Mouse (Mus musculus) neural tube, embryonic 10.5 days (tissue): ENCODE results near the gene Snx3.

Experiments
- DNase-seq: peaks from one replicate; pipeline ENCODE4 v3.0.0-alpha.2; 2017; ENCODE audit warnings: low spot score; ENCODE audit errors: extremely low spot score

Gene Snx3

DNA sequence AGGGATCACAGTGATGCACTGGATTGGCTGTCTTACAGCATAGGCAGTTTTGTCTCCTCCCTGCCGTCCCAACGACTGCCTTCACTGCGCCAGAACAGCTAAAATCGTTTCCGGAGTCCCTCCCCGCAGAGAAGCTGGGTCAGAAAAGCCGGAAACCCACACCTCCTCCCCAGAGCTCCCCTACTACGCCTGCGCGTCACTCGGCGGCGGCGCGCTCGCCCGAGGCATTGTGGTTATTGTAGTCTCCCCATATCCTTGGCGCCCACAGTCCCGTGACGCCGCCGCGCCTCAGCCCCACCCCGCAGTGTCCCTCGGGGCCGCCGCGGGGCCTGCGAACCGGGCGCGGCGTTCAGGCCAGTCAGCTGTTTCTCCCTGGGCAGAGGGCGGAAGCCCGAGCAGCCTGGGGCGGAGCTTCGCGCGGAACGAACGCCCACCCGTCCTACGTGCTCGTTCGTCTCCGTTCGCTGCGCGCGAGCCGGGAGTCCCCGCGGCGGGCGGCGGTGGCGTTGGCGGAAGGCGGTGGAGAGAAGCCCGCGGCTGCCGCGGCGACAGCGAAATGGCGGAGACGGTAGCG is at the start of gene Snx3:
Gene Snx3, plus strand, starts transcription at position 256 of the 574 bp plus-strand sequence.
- DNase-seq, result peak; percentile 97

DNA sequence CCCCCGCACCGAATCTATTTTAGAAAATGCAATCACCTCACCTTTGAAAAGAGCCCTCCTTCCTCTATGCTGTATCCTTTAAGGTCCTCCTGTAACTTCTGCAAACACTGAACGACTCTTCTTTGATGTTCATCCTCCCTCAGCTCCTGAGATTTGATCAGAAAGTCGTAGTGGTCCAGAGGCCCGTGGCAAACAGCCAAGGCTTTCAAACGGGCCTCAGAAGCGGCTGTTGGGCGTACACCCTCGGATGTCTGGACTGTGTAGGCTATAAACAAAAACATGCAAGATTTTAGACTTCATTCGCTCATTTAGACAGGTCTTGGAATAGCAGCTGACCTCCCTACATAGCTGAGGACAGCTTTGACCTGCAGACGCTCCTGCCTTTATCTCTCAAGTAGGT is 47.6 kb upstream of the Snx3 start:
- DNase-seq, result no peak

DNA sequence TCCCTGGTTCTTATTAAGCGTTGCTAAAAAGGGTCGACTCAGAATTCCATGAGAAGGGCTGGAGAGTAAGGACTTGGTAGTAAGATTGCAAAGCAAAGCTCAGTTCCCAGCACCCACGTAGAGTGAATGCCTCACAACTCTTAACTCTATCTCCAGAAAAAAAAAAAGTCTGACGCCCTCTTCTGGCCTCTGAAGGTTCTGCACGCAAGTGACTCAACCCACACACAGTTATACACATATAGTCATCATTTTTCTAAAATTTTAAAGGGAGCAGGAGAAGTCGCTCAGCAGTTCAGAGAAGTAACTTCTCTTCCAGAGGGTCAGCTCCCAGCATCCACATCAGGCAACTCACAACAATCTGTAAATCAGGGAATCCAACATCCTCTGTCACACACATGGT is 47.1 kb upstream of the Snx3 start:
- DNase-seq, result no peak

DNA sequence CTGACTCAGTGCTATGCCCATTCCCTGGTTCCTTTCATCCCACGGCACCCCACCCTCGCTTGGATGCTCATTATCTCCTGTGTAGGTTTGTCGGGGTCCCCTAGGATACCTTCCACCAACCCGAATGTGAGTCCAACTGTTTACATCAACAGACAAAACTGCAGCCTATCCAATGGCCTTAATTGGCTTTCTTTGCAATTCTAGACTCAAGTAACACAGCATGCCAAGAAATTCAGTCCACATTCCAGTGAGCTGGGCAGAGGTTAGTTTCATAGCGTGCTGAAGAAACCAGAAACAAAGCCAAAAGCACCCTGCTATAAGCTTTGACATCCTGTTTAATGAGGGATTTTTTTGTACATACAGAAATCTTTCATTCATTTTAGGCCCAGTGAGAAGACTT is 45.8 kb upstream of the Snx3 start:
- DNase-seq, result no peak

DNA sequence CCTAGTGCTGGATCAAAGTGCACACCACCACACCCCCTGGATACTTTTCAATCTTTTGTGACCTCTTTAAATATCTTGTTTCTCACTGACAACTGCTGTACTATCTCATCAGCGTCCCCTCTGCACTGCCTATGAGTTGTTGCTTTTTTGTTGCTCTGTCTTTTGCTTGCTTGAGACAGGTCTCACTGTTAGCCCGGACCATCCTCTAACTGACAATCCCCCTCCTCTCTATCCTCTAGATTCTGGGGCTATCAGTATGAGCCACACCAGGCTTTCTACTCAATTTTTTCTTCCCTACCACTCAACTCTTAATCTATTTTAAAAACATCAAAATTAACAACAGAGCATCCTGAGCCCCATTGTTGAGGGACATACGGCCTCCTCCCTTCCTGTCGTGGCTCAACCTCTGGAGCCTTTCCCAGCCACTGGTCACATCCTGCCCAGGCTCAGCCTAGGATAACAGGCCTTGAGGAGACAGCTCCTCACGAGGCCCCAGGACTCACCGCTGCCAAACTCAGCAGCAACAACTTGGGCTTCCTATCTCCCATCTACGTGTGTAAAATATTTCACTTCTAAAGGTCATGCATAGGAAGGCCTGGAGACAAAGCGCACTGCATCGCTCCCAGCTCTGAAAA is 44.2 kb upstream of the Snx3 start:
- no peak for DNase-seq

DNA sequence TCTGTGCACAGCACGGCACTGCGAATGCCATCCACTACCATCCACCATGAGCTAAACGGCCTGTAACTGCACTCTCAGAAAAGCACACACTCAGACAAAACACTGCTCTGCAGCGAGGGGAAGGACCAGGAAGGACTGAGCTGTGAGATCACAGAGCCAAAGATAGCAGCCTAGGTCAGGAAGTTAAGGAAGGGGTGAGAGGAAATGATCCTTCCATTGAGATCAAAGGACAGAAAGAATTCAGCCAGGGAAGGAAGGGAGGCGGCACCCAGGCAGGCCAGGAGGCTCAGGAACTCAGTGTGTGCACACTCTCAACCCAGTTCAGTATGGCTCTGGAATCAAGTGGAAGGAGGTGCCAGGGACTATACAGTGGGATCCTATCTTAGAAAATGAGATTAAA is 37.6 kb upstream of the Snx3 start:
- DNase-seq, result no peak

DNA sequence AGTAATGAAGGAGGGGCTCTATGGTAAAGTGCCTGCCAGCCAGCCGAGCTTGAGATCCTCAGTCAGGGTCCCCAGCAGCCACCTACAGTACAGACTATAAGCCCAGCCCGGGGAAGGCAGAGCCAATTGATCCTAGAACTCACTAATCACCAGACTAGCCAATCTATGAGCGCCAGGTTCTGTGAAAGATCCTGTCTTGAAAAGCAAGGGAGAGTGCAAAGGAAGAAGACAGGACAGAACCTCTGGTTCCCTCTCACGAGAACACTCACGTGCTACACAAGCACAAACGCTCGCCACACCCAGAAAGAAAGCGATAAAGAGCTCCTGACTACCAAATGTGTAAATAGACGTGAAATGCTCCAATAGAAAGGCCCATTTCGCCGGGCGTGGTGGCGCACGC is 37.0 kb upstream of the Snx3 start:
- DNase-seq, result no peak

DNA sequence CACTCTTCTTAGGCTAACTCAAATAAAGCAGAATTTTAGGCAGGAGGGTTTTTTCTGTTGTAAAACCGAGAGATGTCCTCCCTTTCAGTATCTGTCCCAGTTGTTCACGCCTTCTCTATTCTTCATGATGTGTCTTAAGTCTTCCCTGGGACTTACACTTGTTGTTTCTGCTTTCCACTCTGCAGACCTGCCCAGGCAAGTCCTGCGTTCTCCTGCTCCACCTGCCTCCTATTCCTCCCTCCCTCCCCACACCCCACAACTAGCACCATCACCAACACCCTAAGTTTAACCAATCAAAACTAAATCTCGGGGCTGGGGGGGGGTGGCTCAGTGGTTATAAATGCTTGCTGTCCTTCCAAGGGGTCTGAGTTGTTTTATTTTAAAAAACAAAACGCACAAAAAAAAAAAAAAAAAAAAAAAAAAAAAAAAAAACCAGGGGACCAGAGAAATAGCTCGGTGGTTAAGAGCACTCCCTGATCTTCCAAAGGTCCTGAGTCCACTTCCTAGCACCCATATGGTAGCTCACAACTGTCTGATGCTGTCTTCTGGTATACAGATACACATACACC is 26.8 kb upstream of the Snx3 start:
- DNase-seq, result no peak

DNA sequence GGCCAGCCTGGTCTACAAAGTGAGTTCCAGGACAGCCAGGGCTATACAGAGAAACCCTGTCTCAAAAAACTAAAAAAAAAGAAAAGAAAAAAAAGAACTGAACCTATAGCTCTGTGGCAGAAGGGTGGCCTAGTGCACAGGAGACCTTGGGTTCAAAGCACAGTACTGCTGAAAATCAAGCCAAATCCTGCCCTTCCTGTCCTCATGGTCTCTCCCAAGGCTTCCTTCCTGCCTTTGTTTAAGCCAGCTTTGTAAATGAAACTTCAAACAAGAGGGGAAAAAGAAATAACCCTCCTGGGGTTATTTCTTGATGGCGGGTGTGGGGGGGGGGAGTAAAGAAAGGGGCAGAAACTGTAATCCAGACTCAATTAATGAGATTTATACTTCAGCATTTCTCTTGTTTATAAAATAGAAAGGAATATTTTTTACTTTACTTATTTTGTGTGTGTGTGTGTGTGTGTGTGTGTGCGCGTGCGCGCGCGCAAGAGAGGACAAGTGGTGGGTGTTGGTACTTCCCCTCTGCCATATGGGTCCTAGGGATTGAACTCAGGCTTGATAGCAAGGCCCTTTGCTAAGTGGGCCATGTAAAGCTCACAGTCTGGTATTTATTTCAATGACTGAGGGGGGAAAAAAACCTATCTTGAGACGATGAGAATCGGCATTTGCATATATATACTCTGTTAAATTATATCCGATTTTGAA is 24.9 kb upstream of the Snx3 start:
- no peak for DNase-seq

DNA sequence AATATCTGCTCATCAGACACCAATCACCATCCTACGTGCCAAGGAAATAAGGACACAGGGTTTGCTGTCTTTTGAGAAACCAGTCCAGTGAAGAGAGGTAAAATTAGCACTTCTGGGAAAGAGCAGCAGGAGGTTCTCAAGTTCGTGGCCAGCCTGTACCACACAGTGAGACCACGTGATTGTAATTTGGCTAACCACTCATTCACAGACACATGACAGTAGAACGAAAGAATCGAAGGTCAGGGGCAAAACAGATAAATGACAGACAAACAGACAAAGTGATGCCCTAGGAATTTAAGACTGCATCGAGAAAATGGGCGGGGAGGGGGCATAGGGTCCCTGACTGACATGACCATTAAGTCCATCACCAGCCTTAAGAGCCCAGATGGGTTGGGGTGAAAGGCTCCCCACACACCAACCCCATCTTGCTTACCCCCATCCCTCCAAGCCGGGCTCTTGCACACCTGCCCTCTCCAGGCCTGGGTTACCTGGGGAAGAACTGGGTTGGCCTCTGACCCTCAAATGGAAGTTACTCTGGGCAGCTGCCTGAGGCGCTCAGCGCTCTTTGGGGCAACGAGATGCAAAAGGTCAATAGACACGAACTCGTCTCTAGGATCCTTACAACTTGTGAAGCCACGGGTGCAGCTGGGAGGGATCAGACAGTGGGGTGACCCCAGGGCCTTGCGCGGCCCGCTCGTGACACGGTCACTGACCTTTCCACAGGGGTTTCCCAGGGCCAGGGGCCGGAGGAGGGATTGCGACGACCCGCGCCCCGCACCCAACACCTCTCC is 24.1 kb upstream of the Snx3 start:
- DNase-seq, result no peak

DNA sequence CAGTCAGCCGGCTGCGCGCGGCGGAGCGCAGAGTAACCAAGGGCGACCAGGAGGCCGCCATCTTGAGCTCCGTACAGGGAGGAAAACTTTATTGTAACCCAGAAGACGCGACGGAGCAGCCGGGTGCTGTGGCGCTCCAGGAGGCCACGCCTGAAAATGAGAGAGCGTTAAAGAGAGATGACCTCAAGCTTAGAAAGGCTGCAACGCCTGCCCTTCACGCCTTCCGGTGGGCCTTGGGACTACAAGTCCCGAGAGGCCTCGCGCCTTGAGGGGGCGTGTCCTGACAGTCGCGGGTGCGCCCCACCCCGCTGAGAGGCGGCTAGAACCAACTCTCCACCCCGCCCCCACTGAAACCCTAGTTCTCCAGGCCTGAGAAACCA is 23.5 kb upstream of the Snx3 start, which contains the start of gene Afg1l:
Gene Afg1l, minus strand, starts transcription at position 225 of the 380 bp plus-strand sequence.
- peak; percentile 93 for DNase-seq

DNA sequence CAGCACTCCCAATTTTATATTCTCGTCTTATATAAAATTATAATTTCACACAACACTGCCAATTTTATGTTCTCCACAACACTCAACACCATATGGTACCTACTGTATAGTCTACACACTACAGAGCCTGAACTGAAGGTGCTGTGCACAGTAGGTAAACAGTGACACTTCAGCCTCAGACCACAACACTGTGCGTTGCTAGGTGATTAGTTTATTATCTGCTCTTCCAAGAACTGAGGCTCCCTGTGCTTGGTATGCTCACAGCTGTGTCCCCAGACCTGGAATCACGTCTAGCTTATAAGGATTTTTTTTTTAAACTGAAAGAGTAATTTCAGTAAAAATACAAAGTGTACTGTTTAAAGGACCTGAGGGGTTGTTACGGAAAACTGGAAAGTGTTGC is 21.1 kb upstream of the Snx3 start:
- DNase-seq, result no peak

DNA sequence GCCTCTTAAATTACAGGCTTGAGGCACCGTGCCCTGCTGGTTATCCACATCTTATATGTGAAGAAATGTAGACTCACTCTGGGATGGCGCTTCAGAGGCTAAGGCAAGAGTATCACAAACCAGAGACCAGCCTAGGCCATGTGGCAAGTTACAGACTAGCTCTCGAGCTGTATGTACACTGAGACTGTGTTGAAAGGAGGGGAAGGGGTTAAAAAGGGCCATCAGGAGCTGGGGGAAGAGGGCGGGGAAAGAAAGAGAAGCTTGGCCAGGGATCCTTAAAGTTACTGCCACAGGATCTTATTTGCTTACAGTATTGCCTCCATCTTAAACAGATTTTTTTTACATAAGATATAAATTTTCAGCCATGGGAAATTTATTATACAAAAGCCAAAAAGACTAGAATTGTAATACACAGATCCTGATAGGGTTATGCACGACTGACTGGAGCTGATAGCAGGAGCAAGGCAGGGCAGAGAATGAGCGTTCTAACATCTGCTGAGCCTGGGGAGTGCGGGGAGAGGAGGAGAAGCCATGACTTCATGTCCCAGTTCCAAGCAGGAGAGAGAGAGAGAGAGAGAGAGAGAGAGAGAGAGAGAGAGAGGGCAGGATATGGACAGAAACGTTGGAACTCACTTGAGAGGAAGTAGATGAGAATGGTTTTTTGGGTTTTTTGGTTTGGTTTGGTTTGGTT is 13.1 kb upstream of the Snx3 start:
- DNase-seq, result no peak

DNA sequence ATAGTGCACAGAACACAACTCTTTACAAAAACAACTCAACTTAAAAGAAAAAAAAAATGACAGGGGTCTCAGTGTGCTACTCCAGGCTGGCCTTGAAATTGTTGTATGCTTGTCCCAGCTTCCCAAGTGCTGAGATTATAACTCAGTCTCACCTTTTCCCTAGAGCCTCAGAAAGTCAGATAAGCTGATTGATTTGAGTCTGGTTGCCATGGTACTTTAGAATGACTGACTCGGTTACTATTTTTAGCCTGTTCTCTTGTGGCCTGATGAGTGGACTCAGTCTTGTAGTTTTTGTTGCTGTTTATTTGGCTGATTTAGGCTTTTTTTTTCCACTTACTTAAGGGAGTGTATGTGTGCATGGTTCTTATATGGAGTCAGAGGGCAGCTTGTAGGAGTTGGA is 10.7 kb upstream of the Snx3 start:
- no peak for DNase-seq

DNA sequence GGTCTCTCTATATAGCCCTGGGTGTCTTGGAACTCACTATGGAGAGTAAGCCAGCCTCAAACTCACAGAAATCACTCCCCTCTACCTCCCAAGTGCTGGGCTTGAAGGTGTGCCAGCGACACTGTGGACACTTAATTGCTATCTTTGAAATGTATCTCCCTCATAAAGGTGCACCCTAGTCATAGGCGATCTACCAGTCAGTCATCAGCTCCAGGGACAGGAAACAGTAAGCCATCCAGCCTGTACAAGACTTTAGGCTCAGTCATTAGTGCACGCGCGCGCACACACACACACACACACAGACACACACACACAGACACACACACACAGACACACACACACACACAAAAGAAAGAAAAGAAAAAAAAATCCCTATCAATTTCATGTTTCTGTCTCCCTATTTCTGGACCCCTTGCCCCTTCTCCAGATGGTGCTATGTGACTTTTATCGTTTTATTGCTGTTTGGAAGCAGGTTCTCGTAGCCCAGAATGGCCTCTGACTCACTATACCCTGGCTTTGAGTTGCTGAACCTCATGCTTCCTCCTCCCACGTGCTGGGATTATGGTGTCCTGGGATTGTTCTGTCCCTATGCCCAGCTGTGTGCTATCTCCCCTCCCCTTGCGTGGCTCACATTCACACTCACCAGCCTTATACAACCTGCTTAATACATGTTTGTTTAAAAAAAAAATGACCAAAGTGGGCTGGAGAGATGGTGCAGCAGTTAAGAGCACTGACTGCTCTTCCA is 9.6 kb upstream of the Snx3 start:
- DNase-seq, result no peak

DNA sequence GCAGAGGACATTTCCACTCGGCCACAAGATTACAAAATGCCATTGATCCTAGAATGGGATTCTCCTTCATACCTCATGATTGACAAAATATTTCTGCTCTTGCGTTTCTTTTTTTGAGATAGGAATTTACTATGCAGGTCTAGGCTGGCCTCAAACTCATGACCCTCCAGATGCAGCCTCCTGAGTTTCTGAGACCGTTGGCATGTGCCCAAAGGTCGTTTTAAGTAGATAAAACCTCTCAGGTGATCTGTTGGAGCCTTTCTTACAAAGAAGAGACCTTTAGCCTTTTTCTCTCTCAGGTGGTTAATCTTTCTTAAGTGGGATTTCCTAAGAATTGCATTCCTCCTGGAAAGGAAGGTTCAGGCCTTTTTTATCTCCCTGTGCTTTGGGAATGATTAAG is 8.8 kb upstream of the Snx3 start:
- no peak for DNase-seq

DNA sequence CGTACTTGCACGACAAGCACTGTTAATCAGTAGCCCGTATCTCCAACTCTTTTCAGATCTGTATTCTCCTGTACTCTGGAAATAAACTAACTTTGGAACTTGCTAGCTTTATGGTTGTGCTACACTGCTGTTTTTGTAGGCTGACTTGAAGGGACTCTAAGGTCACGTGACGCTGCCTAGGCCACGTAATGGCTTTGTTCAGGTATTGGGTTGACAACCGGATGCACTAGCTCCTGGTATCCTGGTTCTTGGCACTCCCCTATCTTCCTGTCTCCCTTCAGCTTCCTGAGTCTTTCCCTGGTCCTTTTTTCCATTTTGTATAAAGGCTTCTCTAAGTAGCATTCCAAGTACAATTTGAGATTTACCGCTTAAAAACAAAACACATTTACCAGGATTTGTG is 1.2 kb upstream of the Snx3 start:
- DNase-seq, result no peak

DNA sequence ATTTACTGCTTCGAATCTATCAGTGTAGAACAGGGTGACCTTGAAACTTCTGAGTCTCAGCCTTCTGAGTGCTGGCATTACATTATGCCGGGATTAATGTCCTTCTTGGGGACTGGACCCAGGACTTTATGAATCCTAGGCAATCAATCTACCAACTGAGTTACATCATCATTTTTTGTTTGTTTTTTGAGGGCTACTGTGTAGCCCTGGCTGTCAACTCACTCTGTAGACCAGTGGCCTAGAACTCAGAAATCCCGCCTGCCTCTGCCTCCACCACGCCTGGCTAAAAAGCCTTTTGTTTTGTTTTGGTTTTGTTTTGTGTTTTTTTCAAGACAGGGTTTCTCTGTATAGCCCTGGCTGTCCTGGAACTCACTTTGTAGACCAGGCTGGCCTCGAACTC is 669 bp upstream of the Snx3 start:
- no peak for DNase-seq

DNA sequence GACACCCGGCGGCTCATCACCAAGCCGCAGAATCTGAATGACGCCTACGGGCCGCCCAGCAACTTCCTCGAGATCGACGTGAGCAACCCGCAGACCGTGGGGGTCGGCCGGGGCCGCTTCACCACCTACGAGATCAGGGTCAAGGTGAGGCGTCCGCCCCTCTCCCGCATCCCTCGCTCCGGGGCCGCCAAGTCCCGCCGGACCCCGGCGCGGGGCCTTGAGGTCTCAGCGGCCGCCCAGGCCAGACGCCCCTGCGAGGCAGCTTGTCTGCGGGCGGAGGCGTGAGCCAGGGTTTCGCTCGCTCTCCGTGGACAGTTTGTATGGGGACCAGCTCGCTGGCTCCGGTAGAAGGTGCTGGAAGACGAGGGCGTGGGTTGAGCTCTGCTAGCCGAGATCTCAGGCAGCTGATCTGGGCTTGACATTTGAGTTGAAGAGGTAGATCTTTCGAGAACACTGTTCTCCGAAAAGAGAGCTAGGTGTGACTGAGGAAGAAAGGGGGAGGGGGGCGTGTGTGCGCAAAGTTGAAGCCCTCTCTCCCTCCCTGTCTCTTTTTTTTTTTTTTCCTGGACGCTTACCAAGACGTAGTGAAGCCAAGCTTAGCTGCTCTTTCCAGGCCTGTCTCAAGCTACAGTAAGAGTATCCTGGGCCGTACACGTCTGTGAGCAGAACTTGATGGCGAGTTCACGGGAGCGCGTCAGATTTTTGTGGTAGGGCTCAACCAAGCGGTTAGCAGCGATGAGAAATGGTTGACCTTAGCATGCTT is 700 bp downstream of the Snx3 start:
- DNase-seq, result no peak
